Mouse (Mus musculus): ENCODE data around the gene Rwdd3. TPM values are rescaled to one million over a fixed set of nuclear protein-coding genes. Genes with fewer than 3 reads are reported as not detected.

Rwdd3 gene
- total RNA-seq, 4 experiments from 2014 or later, result 1.7 to 3.1 (median 2.2) TPM

DNA sequence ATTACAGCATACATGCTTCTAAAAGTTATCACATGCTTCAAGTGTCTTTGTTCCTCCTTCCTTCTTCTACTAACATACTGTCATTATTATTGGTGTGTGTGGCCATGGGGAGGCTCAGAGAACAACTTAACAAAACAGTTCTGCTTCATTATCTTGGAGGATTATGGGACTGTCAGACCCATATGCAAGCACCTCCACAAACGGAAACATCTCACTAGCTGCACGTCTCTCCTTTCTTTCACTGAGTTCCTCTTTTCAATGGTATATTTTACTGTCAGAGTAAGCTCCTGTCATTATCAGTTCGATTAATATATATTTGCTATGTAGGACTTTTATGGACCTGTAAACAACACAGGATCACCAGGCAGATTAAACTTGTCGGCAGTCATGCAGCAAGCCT lies 11.1 kb downstream of the Rwdd3 start:
- no peak for DNase-seq (ENCODE audit: low spot score)

DNA sequence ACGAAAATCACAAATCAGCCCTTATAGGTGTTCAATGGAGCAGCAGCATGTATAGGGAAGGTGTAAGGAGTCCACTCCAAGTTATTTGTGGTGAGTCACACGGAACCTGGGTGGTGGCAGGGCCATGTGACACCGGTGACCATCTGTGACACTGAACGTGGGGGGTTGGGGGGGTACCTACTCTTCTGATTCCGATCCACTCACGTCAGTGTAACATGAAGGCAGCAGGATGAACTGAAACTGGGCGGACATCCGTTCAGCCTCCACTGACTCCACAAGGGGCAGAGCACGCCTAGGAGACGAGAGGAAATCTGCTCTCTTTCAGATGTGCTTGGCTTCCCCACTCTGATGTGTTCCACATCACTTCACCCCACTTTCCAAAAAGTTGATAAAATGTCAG lies 11.9 kb downstream of the Rwdd3 start:
- DNase-seq (ENCODE audit: low spot score), result no peak

DNA sequence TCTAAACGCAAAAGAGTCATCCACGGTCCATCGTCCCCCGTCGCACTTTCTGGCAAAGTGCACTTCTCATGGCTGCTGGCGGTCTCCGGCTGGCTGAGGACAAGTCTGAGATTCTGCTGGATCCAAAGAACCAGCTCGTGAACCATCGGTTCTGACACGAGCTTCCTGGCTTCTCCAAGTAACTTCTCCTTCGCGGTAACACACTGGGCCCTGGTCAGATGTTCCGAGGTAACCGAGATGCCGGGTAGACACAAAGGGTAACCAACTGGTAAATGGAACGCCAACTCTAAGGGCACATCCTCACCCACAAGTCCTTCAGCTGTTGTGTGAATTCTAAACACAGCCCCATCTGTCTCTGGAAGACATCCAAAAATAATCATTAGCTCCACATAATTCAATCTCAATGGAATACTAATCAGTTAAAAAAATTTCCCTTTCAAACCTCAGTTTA lies 12.6 kb downstream of the Rwdd3 start:
- no peak for DNase-seq (ENCODE audit: low spot score)

DNA sequence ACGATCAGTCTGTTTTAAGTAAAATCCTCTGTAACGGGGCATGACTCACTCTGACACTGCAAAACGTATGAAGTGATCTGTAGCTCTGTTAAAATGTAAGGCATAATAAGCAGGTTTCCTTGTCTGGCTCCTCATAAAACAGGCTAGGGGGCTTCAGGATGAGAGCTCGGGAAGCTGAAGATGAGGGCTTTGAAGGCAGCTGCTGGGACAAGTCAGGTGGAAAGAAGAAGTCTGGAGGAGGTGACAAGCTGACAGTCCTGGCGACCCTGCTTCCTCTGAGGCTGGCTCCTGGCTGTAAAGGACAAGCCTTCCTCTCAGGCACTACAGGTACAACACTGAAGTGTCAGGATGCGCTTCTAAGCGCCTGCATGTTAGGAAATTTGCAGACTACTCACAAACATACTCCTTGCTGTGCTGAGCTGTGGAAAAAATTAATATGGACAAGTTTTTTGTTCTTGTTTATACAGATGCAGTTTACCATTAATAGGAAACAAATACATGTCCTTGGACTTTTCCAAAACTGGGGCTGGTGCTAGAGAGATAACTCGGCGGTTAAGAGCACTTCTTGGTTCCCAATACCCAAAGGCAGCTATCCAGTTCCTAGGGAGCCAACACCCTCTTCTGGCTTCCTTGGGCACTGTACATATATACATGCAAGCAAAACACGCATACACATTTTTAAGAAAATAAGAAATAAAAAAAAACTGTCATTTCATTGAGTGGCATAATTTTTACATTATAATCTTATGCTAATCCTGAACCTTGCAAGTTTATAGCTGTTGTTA lies 13.8 kb downstream of the Rwdd3 start:
- no peak for DNase-seq (ENCODE audit: low spot score)

DNA sequence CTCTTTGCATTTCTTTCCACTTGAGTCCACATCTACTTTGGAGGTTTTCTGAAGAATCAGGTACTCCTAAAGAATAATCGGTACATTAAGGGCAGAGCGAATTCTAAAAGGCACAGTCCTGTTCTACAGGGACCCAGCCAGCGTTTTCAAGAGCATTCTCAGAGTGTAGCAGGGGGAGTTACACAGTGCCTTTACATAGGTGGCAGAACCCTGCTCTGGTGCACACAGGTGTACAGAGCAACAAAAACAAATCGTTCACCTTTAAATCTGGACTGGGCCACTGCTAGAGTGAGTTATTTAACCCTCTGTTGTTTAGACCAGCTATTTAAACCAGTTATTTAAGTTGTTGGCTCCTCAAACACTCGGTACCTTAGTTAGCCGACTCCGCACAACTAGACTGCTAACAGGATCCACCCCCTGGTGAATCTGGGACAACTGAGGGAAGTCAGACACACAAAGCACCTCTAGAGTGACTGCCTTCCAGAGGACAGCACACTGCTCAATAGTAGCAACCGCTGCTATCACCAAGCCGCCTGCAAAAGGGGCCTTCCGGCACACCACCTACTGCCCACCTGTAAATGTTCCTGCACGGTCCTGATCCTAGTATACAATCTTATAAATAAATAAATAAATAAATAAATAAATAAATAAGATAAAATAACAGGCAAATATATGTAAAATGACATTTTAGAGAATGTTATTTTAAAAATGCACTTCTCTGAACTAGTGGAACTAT lies 14.9 kb downstream of the Rwdd3 start:
- DNase-seq (ENCODE audit: low spot score), result no peak

DNA sequence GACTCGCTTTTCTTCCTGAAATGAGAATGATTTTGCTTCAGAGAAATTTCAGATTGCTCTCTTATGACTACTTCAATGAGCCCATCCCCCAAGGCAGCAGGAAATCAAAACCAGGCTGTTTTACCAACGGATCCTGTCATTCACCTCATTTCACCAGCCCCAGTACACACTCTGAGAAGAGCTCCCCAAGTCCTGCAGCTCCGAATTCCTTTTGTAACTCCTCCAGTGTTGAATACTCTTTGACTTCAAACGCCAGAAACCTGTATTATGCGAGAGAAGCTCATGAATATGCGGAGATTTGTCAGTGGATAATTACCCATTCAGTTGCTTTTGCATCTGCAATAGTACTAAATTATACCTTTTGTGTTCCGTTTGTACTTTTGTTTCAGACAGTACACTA lies 15.5 kb downstream of the Rwdd3 start:
- no peak for DNase-seq (ENCODE audit: low spot score)

DNA sequence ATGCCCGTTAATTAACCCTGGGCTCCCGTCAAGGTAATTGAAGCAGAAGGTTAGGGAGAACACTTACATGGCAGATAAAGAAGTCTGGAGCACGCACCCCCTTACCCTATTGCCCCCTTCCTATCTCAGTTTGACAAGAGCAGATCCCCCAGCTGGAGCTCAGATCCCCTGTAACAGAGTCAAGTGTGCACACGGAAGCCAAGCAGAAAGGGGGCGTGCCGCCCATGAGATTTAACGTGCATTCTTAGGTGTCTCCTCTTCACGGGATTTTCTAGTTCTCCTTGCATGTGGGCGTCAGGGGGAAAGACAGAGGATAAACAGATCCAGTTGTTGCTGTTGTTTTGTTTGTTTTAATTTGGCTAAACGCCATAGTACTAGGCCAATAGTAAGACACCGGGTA lies 37.6 kb downstream of the Rwdd3 start:
- no peak for DNase-seq (ENCODE audit: low spot score)

DNA sequence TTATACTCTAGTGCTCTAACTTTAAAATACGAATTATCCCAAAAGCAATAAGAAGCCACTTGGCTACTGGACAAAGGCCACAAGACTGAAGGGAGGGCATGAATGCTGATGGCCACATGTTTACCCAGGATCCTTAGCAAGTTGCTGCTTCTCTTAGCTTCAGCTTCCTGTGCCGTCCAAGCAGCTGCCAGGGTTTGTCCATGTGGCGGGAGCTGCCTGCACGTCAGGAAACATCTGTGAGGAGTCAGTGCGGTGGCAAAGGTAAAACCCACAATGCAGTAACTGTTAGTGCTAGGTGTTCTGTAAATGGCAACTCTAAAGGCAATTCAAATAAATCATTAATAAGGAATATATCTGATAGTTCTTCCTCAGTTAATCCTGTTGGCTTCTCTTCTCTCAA lies 38.5 kb downstream of the Rwdd3 start:
- no peak for DNase-seq (ENCODE audit: low spot score)

DNA sequence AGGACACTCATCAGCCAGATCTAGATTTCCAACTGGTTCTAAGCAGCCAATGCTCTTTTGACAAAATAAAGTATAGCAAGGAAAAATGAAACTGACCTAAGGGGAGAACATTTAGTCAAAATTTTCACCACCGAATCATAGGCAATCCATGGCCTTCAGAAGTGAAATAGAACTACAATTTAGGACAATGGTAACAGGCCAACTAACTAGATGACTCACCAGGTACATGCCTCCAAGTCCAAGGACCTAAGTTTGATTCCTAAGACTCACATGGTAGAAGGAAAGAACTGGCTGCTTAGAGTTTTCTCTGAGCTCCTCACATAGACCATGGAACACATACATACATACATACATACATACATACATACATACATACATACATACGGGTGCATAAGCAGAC lies 44.3 kb downstream of the Rwdd3 start:
- no peak for DNase-seq (ENCODE audit: low spot score)

DNA sequence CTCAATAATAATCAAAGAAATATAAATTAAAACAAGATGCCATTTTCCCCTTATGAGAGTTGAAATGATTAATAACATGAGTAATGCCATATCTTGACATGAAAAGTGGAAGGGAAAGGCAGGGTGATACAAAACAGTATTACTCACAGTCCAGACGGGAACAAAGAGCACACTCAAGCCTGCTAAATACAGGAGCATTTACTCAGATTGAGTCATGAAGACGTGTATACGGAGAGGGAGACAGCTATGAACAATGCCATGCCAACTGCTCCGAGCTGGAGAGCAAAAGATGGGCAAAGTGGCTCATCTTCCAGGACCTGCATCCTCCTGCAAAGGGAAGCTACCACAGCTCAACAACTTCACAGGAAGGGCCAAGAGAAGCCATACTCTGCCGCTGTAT lies 45.0 kb downstream of the Rwdd3 start:
- DNase-seq (ENCODE audit: low spot score), result no peak

DNA sequence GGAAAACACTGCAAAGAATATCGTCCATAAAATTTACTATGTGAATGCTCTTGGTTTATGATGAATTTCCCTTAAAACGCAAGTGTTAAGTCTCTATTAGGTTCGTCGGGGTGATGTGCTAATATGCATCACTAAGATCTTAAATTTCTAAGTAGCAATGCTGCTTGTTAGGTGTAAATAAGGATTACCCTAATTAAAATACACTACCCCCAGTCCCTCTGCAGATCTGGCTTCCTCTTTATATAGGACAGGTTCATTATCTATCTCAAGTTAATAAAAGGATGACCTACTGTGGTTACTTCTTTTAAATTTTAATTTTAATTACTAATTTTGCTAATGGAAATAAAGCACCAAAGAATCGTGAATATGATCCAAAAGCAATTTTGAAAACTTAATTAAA lies 50.4 kb downstream of the Rwdd3 start:
- no peak for DNase-seq (ENCODE audit: low spot score)

DNA sequence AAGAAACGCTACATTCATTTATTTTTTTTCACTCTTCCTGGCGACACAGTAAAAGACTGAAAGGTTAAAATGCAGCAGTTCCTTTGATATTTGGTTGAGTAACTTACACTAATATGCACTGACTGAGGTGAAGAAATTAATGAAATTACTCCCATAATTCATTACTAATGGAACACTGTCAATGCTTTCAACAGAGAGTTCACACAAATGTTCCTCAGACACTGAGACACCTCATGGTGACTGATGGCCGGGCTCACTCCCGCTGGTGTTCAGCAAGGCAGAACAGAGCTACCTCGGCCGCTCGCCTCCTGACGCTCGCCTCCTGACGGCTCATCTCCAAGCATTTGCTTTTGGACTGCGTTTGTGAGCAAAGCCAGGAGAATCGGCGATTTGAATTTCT lies 54.9 kb downstream of the Rwdd3 start:
- no peak for DNase-seq (ENCODE audit: low spot score)

DNA sequence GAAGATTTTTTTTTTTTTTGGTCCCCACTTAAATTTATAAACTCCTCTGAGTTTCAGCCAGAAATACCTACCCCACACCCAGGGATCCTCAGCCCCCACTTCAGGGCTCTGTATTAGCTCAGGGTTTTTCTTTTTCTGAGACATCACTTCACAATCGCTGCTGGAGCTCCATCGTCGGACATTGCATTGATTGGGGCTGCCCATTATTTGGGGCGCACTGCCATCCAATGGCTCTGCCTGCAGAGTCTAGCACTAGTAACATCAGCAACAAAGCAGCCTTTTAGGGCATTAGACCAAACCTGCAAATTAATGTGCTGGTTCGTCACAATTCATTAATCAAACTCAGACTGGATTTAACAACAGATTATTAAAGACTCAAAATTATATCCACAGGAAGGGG lies 55.4 kb downstream of the Rwdd3 start:
- DNase-seq (ENCODE audit: low spot score), result no peak

DNA sequence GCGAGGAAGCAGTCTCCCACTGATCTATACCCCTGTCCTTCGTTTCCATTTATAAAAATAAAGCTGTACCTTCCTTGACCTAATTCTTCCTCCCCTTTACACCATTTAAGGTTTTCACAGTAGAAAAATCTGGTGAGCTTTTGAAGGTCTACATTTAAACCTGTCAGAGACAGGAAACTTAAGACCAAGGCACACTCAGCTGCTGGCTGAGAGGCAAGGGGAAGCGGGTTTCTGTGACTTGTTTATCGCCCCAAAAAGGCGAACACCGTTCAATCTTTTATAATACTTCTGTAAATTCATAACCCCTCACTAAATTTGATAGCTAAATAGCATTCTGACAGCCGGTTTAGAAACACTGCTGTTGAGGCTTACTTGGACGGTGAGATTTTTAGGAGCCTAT lies 60.4 kb downstream of the Rwdd3 start:
- DNase-seq (ENCODE audit: low spot score), result no peak

DNA sequence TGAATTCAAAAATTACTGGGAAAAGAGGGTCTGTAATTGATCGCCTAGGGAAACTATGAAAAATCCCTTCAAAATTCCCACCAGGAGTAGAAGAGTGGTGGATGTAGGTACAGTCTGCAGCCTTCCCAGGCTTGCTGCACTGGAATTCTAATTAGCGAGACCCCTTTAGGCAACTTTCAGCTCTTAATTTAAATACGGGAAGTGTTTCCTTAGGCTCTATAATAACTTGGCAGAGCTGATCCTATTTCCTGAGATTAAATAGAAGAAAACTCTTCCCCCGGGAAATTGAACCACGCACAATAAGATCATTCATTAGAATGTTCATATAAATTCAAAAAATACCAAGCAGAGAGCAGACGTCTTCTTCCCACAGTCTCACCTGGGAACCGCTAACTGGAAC lies 61.1 kb downstream of the Rwdd3 start:
- no peak for DNase-seq (ENCODE audit: low spot score)

DNA sequence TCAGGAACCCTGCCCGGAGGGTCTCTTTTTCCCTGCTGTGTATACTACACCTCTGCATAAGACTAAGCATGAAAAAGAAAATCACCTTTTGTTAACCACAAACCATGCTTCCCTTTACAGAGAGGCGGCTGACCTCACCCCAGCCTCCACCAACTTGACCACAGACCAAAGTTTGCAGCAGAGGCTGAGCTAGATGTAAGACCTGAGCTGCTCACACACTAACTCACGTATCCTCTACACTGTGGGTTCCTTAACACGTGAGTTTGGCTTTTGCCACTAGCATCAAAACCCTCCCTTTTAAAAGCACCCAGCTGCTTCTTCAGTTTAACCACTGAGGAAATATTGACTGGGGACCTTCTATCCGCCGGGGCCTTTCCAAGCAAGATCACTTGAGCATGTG lies 64.0 kb downstream of the Rwdd3 start:
- DNase-seq (ENCODE audit: low spot score), result no peak

DNA sequence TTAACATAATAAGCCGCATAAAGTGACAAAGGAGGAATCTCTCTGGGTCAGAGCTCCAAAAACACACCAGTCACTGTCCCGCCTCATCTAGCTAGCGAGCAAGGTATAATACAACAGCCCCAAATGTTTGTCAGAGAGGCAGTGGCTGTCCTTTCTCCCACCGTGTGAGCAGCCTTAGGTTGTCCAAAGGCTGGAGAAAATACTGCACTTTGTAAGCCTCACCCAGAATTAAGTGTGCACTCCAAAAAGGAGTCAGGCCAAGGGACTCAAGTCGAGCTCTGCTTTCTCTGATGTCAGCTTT lies 66.1 kb downstream of the Rwdd3 start:
- no peak for DNase-seq (ENCODE audit: low spot score)

Other genes with a start within 250 kb of the Rwdd3 start
- 1 to 10 TPM; 1.2 to 2.7 (median 2.0) TPM for gene Tmem56, start 111.4 kb upstream of the Rwdd3 start, total RNA-seq (2022)
- gene Alg14, start 120.1 kb upstream of the Rwdd3 start, total RNA-seq (2022), result 10 to 100 TPM in 2 of 4 experiments, 1 to 10 TPM in 2; 7.5 to 12.4 (median 10.9) TPM

Measured in heart, adult 8-10 months (tissue).